Mouse (Mus musculus) embryonic facial prominence, embryonic 12.5 days (tissue): ENCODE results near the gene Nudt3. TPM values are rescaled to one million over a fixed set of nuclear protein-coding genes. Genes with fewer than 3 reads are reported as not detected.

ENCODE experiments used
- ATAC-seq: fragments of 200-750 bp; cut with Nextera tagmentation; 2 replicates; pipeline ENCODE4 v1.8.0; 2017; ENCODE audit not compliant: insufficient number of reproducible peaks, insufficient read depth, low FRiP score, low TSS enrichment
- H3K27ac ChIP-seq: fragments of 300-500 bp; sonication (generic); 2 replicates; pipeline ENCODE4 v1.5.1; 2016; ENCODE audit warnings: mild to moderate bottlenecking
- H3K27me3 ChIP-seq: fragments of 300-500 bp; sonication (generic); 2 replicates; pipeline ENCODE4 v1.6.1; 2016; ENCODE audit warnings: mild to moderate bottlenecking, moderate library complexity
- H3K36me3 ChIP-seq: fragments of 300-500 bp; sonication (generic); 2 replicates; pipeline ENCODE4 v1.6.1; 2016; ENCODE audit warnings: mild to moderate bottlenecking
- H3K4me1 ChIP-seq: fragments of 300-500 bp; sonication (generic); 2 replicates; pipeline ENCODE4 v1.6.1; 2016
- H3K4me2 ChIP-seq: fragments of 300-500 bp; sonication (generic); replicated peaks from 2 replicates; pipeline ENCODE4 v1.6.1; 2016; ENCODE audit warnings: mild to moderate bottlenecking, moderate library complexity
- H3K4me3 ChIP-seq: fragments of 300-500 bp; sonication (generic); 2 replicates; pipeline ENCODE4 v1.5.1; 2016; ENCODE audit warnings: mild to moderate bottlenecking
- H3K9ac ChIP-seq: fragments of 300-500 bp; sonication (generic); 2 replicates; pipeline ENCODE4 v1.6.1; 2016; ENCODE audit warnings: mild to moderate bottlenecking, moderate library complexity
- H3K9me3 ChIP-seq: fragments of 300-500 bp; sonication (generic); 2 replicates; pipeline ENCODE4 v1.6.1; 2016; ENCODE audit warnings: mild to moderate bottlenecking, moderate library complexity
- WGBS: fragments of 180-500 bp; shearing (Covaris S2); methylation state at CpG from one replicate; pipeline ENCODE4 v1.1.7; 2016; 5-methylcytosine and 5-hydroxymethylcytosine counted together
- polyA plus RNA-seq: library from polyadenylated mRNA; unstranded; fragments of >200 nt; fragmentation: Nextera tagmentation; extraction: Ambion mirVana; gene quantifications from 2 replicates; pipeline ENCODE4 v1.2.1, GENCODE M21; 2016

The Nudt3 gene
- polyA plus RNA-seq, 1 experiment from 2014 or later, result 135 TPM

GRCm38 (mm10) chr17:27532095-27532494 is 91.2 kb downstream of the Nudt3 start:
- ATAC-seq, result no peak
- H3K4me1 ChIP-seq, result no peaks in the 10 kb centered on the region
- no peaks in the 10 kb centered on the region for H3K36me3 ChIP-seq
- H3K9ac ChIP-seq, result no peak overlapping the region
- no peak overlapping the region for H3K27ac ChIP-seq
- no peaks in the 10 kb centered on the region for H3K27me3 ChIP-seq
- no peaks in the 10 kb centered on the region for H3K9me3 ChIP-seq
- no peak overlapping the region for H3K4me3 ChIP-seq
- 88% methylated on average over 8 of the region's 8 CpGs for WGBS
- no peak overlapping the region for H3K4me2 ChIP-seq

Other genes starting within 250 kb of the Nudt3 start
- 0.68 and 0.73 TPM in 2 replicates for gene Grm4, start 102.1 kb downstream of the Nudt3 start, polyA plus RNA-seq
- gene Hmga1, start 67.0 kb downstream of the Nudt3 start, polyA plus RNA-seq, result 236 and 247 TPM in 2 replicates
- gene AI413582, start 57.7 kb downstream of the Nudt3 start, polyA plus RNA-seq, result 18.2 and 20.3 TPM in 2 replicates
- gene RPS10-NUDT3, start 11.7 kb upstream of the Nudt3 start, polyA plus RNA-seq, result not detected in 2 replicates
- 943 and 948 TPM in 2 replicates for gene Rps10, start 13.2 kb upstream of the Nudt3 start, polyA plus RNA-seq
- gene Pacsin1, start 32.0 kb upstream of the Nudt3 start, polyA plus RNA-seq, result 6.5 and 7.5 TPM in 2 replicates
- 0.40 and 0.71 TPM in 2 replicates for gene Spdef, start 105.5 kb upstream of the Nudt3 start, polyA plus RNA-seq
- gene D17Wsu92e, start 197.2 kb upstream of the Nudt3 start, polyA plus RNA-seq, result 17.9 and 18.9 TPM in 2 replicates
- 348 and 358 TPM in 2 replicates for gene Snrpc, start 214.7 kb upstream of the Nudt3 start, polyA plus RNA-seq
- gene Uhrf1bp1, start 232.9 kb upstream of the Nudt3 start, polyA plus RNA-seq, result 9.2 and 10.1 TPM in 2 replicates